Mouse (Mus musculus) small intestine, adult 2 months (tissue): Measurements from ENCODE around the gene H2al1b.

Source experiments
- CTCF ChIP-seq: fragments of 200-500 bp; IDR thresholded peaks from 2 replicates; pipeline ENCODE4 v1.5.1; 2012; ENCODE audit warnings: low read depth, mild to moderate bottlenecking, control low read depth, inconsistent platforms, low read length, moderate library complexity, mixed read lengths; ENCODE audit not compliant: insufficient replicate concordance, insufficient read length; ENCODE audit errors: extremely low read depth
- POLR2A ChIP-seq: fragments of 200-500 bp; IDR thresholded peaks from 2 replicates; pipeline ENCODE4 v1.6.1; 2012; ENCODE audit warnings: low read depth, mild to moderate bottlenecking, control low read depth, inconsistent platforms, low read length, moderate library complexity

GRCm38 (mm10) chrX:11345762-11346161 is 43.5 kb downstream of the H2al1b start:
- TF ChIP-seq CTCF (no peak), POLR2A (no peak)
